Mouse (Mus musculus) kidney, embryonic 16.5 days (tissue): Measurements from ENCODE around the gene Tspan9. TPM values are rescaled to one million over a fixed set of nuclear protein-coding genes. Genes with fewer than 3 reads are reported as not detected.
A peak's percentile ranks its signal among the peaks of the same experiment; 100 is the strongest.

Experiments
- ATAC-seq: fragments of 200-750 bp; cut with Nextera tagmentation; 2 replicates; pipeline ENCODE4 v1.8.0; 2017; ENCODE audit warnings: moderate TSS enrichment; ENCODE audit not compliant: low FRiP score, low TSS enrichment
- H3K27ac ChIP-seq: fragments of 300-500 bp; sonication (generic); 2 replicates; pipeline ENCODE4 v1.5.1; 2014; ENCODE audit warnings: low read length
- H3K27me3 ChIP-seq: fragments of 300-500 bp; sonication (generic); 2 replicates; pipeline ENCODE4 v1.6.1; 2014; ENCODE audit warnings: low read length, control low read depth, mixed read lengths; ENCODE audit not compliant: insufficient read depth
- H3K36me3 ChIP-seq: fragments of 300-500 bp; sonication (generic); 2 replicates; pipeline ENCODE4 v1.6.1; 2014; ENCODE audit warnings: low read length, control low read depth, mixed read lengths; ENCODE audit not compliant: insufficient read depth
- H3K4me1 ChIP-seq: fragments of 300-500 bp; sonication (generic); 2 replicates; pipeline ENCODE4 v1.6.1; 2014; ENCODE audit warnings: low read length, control low read depth, mixed read lengths; ENCODE audit not compliant: insufficient read depth
- H3K4me2 ChIP-seq: fragments of 300-500 bp; sonication (generic); replicated peaks from 2 replicates; pipeline ENCODE4 v1.6.1; 2014; ENCODE audit warnings: low read depth, low read length
- H3K4me3 ChIP-seq: fragments of 300-500 bp; sonication (generic); 2 replicates; pipeline ENCODE4 v1.5.1; 2014; ENCODE audit warnings: mild to moderate bottlenecking, low read length
- H3K9ac ChIP-seq: fragments of 300-500 bp; sonication (generic); replicated peaks from 2 replicates; pipeline ENCODE4 v1.6.1; 2014; ENCODE audit warnings: low read length
- H3K9me3 ChIP-seq: fragments of 300-500 bp; sonication (generic); 2 replicates; pipeline ENCODE4 v1.6.1; 2016; ENCODE audit warnings: low read length, control low read depth
- WGBS: fragments of 180-500 bp; shearing (Covaris S2); extraction: QIAGEN DNeasy Blood & Tissue Kit; methylation state at CpG from one replicate; pipeline ENCODE4 v1.1.7; 2014; 5-methylcytosine and 5-hydroxymethylcytosine counted together
- polyA plus RNA-seq: library from polyadenylated mRNA; unstranded; fragments of >200 nt; fragmentation: Nextera tagmentation; extraction: Ambion mirVana; gene quantifications from 2 replicates; pipeline ENCODE4 v1.2.1, GENCODE M21; 2015

Tspan9 gene
- polyA plus RNA-seq, 1 experiment from 2014 or later, result 147 TPM

DNA sequence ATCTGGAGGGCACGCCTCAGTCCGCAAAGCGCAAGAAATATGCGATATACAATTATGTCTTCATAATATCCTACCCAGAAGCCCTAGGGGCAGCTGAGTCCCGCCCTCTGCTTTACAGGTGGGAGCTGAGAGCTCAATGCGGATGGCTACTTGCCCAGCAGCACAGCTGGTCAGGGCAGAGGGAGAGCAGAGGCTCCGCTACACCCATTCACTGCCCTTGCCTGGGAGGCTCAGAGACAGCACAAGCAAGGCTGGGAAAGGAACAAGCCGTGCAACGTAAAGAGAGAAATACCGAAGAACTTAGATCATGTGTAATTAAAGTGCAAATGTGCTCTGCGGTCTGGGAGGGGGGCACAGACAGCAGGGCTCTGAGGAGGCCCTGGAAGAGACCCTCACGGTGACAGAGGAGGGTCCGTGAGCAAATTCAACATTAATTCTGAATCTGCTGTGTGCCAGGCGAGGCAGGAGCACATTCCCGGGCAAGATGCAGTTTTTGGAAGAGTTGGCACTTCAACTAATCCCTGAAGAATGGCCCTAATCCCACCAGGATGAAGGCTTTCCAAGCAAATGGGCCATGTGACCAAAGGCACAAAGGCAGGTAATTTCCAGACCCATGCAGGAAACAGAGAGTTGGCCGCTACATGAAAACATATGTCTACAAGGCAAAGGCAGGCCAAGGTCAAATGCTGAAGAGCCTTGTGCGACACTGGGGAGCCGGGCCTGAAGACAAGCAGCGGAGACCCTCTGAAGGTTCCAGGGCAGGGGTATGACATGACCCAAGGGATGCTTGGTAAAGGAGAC is 73.1 kb downstream of the Tspan9 start:
- no peak overlapping the region for H3K4me2 ChIP-seq
- no peaks in the 10 kb centered on the region for H3K9me3 ChIP-seq
- no peak for ATAC-seq
- peaks cover 3% of the 10 kb centered on the region; the same call in 1 of the 2 replicates for H3K36me3 ChIP-seq
- 87% methylated on average over 19 of the region's 19 CpGs for WGBS
- H3K4me3 ChIP-seq, result no peak overlapping the region
- H3K4me1 ChIP-seq, result peaks cover 29% of the 10 kb centered on the region
- H3K9ac ChIP-seq, result no peak overlapping the region
- no peaks in the 10 kb centered on the region for H3K27me3 ChIP-seq
- H3K27ac ChIP-seq, result no peak overlapping the region

GRCm38 (mm10) chr6:128068144-128068543 is 75.2 kb downstream of the Tspan9 start:
- no peak overlapping the region for H3K9ac ChIP-seq
- peaks cover 3% of the 10 kb centered on the region; the same call in 1 of the 2 replicates for H3K36me3 ChIP-seq
- peaks cover 32% of the 10 kb centered on the region for H3K4me1 ChIP-seq
- ATAC-seq, result no peak
- H3K27ac ChIP-seq, result no peak overlapping the region
- no peak overlapping the region for H3K4me2 ChIP-seq
- no peaks in the 10 kb centered on the region for H3K9me3 ChIP-seq
- H3K27me3 ChIP-seq, result no peaks in the 10 kb centered on the region
- 82% methylated on average over 8 of the region's 8 CpGs for WGBS
- H3K4me3 ChIP-seq, result no peak overlapping the region

DNA sequence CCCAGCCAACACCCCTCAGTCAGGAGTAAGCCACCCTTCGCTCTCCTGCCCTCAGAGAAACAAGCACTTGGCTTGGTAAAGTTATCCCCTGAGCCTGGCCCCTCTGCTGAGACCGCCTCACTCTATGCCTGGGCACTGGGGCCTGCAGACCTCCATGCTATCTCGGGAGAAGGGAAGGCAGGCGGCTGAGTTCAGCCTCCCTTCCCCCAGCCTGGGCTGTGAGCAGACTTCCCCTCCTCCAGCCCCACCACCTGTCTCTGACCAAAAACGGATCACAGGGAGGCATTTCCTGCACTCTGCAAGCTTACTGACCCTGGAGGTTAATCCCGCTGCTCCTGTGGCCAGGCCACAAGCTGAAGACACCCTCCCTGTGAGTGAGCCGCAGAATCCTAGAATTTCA is 77.4 kb downstream of the Tspan9 start:
- Histone ChIP-seq H3K4me1 (peaks cover 32% of the 10 kb centered on the region), H3K4me2 (0 out of 2 replicates have a peak overlapping the region, but pooled peaks have one; percentile 11), H3K27ac (peak overlapping the region; percentile 68), H3K36me3 (peaks cover 3% of the 10 kb centered on the region; the same call in 1 of the 2 replicates), H3K9me3 (no peaks in the 10 kb centered on the region), H3K27me3 (no peaks in the 10 kb centered on the region), H3K4me3 (no peak overlapping the region), H3K9ac (0 out of 2 replicates have a peak overlapping the region, but pooled peaks have one; percentile 33)
- peak; percentile 85 for ATAC-seq
- 14% methylated on average over 7 of the region's 7 CpGs for WGBS

DNA sequence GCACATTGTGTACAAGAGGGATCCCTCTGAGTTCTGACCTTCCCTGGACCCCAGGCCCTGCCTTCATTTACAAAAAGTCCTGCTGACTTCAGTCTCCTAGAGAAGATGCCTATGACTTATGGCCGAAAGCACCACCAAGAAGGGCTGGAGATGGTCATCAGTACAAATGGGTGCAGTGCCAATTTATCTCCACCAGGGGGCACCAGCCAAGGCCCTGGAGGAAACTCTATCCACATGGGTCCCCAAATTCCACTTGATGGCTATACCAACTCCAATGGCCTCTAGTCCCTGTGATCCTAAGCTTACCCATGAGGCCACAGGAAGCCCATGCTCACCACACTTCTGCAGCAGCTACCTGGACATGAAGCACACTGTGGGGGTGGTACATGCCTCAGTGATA is 79.9 kb downstream of the Tspan9 start:
- Histone ChIP-seq H3K4me1 (peaks cover 32% of the 10 kb centered on the region), H3K27ac (no peak overlapping the region), H3K27me3 (no peaks in the 10 kb centered on the region), H3K36me3 (no peaks in the 10 kb centered on the region), H3K9me3 (no peaks in the 10 kb centered on the region), H3K4me2 (no peak overlapping the region), H3K4me3 (no peak overlapping the region), H3K9ac (no peak overlapping the region)
- WGBS, result 96% methylated on average over 1 of the region's 1 CpGs
- ATAC-seq, result no peak

DNA sequence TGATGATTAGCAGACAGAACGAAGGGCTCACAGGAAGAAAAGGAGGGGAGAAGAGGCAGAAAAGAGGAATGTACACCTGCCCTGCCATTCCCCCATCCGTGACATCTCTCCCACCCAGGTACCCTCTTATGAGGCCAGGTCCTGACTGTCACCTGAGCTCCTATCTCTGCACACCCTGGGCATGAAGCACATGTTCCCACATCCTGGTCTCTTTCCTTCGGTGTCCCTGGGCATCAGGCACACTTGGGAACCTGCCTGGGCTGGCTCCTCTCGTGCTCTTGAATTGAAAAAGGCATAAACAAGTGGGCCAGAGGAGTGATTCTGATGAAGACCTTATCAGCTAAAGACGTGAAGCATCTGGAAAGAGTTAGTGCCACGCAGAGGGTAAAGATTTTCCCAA is 80.6 kb downstream of the Tspan9 start:
- peaks cover 30% of the 10 kb centered on the region for H3K4me1 ChIP-seq
- H3K27me3 ChIP-seq, result no peaks in the 10 kb centered on the region
- no peak overlapping the region for H3K27ac ChIP-seq
- no peaks in the 10 kb centered on the region for H3K9me3 ChIP-seq
- no peak overlapping the region for H3K9ac ChIP-seq
- WGBS, result 89% methylated on average over 6 of the region's 6 CpGs
- ATAC-seq, result no peak
- H3K36me3 ChIP-seq, result no peaks in the 10 kb centered on the region
- H3K4me2 ChIP-seq, result no peak overlapping the region
- no peak overlapping the region for H3K4me3 ChIP-seq

- H3K4me2 ChIP-seq, result no peak overlapping the region
- no peaks in the 10 kb centered on the region for H3K27me3 ChIP-seq
- WGBS, result 90% methylated on average over 13 of the region's 13 CpGs
- no peak overlapping the region for H3K9ac ChIP-seq
- H3K4me1 ChIP-seq, result peaks cover 27% of the 10 kb centered on the region
- no peak overlapping the region for H3K4me3 ChIP-seq
- H3K27ac ChIP-seq, result no peak overlapping the region
- H3K36me3 ChIP-seq, result no peaks in the 10 kb centered on the region
- ATAC-seq, result no peak
- H3K9me3 ChIP-seq, result no peaks in the 10 kb centered on the region
Observed at GRCm38 (mm10) chr6:128062216-128062615, 81.2 kb downstream of the Tspan9 start.

- no peak for ATAC-seq
- Histone ChIP-seq H3K9ac (no peak overlapping the region), H3K27ac (no peak overlapping the region), H3K9me3 (no peaks in the 10 kb centered on the region), H3K4me1 (peaks cover 18% of the 10 kb centered on the region), H3K27me3 (no peaks in the 10 kb centered on the region), H3K36me3 (no peaks in the 10 kb centered on the region), H3K4me3 (no peak overlapping the region), H3K4me2 (no peak overlapping the region)
- 80% methylated on average over 5 of the region's 5 CpGs for WGBS
Observed at GRCm38 (mm10) chr6:128061342-128061741, 82.1 kb downstream of the Tspan9 start.

DNA sequence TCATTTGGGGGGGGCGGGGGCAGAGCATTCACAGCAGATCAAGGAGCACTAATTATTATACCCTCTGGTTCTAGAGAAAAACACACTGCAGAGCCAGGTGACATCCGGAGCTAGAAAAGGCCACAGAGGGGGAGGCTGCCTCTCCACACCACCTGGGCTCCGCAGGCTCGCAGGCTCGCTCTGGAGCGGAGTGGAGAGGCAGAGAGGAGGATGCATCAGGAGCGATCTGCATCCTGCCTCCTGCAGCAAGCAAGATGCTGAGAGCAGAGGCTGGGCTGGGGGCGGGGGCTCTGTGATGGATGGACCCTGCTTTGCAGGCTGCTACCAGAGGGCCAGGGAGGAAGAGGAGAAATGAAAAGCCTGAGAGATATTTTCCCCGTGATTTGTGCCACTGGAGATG is 84.8 kb downstream of the Tspan9 start:
- Histone ChIP-seq H3K36me3 (no peaks in the 10 kb centered on the region), H3K27me3 (no peaks in the 10 kb centered on the region), H3K4me1 (no peaks in the 10 kb centered on the region), H3K9ac (no peak overlapping the region), H3K9me3 (no peaks in the 10 kb centered on the region), H3K27ac (no peak overlapping the region), H3K4me2 (no peak overlapping the region), H3K4me3 (no peak overlapping the region)
- 37% methylated on average over 9 of the region's 9 CpGs for WGBS
- ATAC-seq, result no peak

DNA sequence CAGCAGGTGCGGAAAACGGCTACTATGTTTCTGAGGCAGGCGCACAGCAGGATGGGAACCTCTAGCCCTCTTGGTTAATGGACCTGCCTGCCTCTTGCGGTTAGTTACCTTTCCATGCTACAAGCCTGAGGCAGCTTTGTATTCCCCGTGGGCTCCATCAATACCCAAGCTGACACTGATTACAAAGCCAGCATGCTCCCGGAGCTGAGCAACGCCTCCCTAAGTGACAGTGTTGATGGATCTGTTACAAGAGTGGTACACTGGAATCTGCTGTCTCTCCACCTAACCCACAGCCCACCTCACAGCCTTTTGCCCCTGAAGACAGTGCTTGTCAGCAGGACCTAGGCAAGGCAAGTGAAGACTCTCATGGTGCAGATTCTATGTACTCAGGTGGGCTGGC is 85.2 kb downstream of the Tspan9 start:
- H3K4me3 ChIP-seq, result no peak overlapping the region
- WGBS, result 62% methylated on average over 7 of the region's 7 CpGs
- no peaks in the 10 kb centered on the region for H3K9me3 ChIP-seq
- H3K9ac ChIP-seq, result no peak overlapping the region
- H3K4me1 ChIP-seq, result no peaks in the 10 kb centered on the region
- no peak for ATAC-seq
- no peaks in the 10 kb centered on the region for H3K27me3 ChIP-seq
- H3K36me3 ChIP-seq, result no peaks in the 10 kb centered on the region
- H3K27ac ChIP-seq, result no peak overlapping the region
- H3K4me2 ChIP-seq, result no peak overlapping the region

DNA sequence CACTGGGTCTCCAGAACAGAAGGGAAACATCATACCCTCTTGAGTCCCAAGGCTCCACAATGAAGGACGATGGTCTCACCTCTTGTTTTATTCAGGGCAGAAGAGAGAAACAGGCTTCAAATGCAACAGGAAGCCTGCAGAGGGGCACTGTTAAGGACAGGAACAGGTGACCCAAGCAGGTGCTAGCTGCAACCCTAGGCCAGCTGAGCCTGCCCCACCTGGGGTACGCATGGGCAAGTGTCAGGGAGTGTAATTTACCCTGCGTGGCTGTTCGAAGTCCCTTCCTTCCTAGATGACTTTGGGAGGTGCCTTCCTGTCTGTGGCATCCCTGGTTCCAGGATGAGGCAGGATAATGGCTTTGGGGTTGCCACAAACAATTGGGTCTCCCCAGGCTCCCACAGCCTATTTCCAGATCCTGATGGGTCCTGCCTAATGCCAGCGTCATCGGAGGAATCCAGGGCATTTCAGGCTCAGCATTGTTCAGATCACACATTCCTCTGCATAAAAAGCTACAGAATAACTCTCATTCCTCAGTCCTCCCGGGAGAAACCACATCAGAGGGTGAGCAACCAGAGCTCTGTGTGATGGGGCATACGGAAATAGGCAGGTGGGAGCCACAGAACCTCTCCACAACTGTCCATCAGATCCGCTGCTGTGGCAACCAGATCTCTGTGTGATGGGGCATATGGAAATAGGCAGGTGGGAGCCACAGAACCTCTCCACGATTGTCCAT is 90.2 kb downstream of the Tspan9 start:
- Histone ChIP-seq H3K4me3 (no peak overlapping the region), H3K27me3 (no peaks in the 10 kb centered on the region), H3K9ac (no peak overlapping the region), H3K27ac (no peak overlapping the region), H3K36me3 (no peaks in the 10 kb centered on the region), H3K4me2 (no peak overlapping the region), H3K9me3 (no peaks in the 10 kb centered on the region), H3K4me1 (no peaks in the 10 kb centered on the region)
- no peak for ATAC-seq
- WGBS, result 71% methylated on average over 10 of the region's 10 CpGs
